8 mouse cellular contexts compared by ENCODE assay signal in genomic region chr1:179803513-179804139, GRCm38 (mm10). TPM values are rescaled to one million over a fixed set of nuclear protein-coding genes. Genes with fewer than 3 reads are reported as not detected.
DNase-seq lines count a peak whose midpoint lies in the region; ATAC-seq and TF ChIP-seq lines count a peak whose summit lies in the region.

Gene Ahctf1 (minus strand): TSS chr1:179803680.

- no peak for TF ChIP-seq CTCF in cortical plate, adult 2 months (IDR thresholded peaks at IDR 0.05; ENCODE audit: extremely low read depth, insufficient read depth, low read length)

- no peaks in the 10 kb centered on the region for H3K9me3 ChIP-seq in megakaryocyte, embryonic 14.5 days

- H3K36me3 ChIP-seq in megakaryocyte, embryonic 14.5 days (replicated peaks; ENCODE audit: low read length) = peaks cover 13% of the 10 kb centered on the region

- DNase-seq in gastrocnemius, adult 8-10 months (ENCODE audit: low spot score in 2 of 2) = peak; percentile 98
- peak; percentile 97 for DNase-seq in hindlimb bud, embryonic 11.5 days (ENCODE audit: extremely low spot score, low read depth, low spot score)
- peak; percentile 94 to 98 for DNase-seq in left cerebral cortex, adult 8-10 months (ENCODE audit: low spot score in 2 of 2)
- peak; percentile 99 for DNase-seq in right cerebral cortex, postnatal 10 days (ENCODE audit: low spot score in 2 of 2)
- DNase-seq in urinary bladder, postnatal 25 days (ENCODE audit: low spot score) = peak; percentile 97

- ATAC-seq in activated CD4-positive, CD25-positive, alpha-beta regulatory T cell, adult 4 months = peak; percentile 87

- no peaks in the 10 kb centered on the region for H3K27me3 ChIP-seq in megakaryocyte, embryonic 14.5 days (replicated peaks)

- peak within 1 kb of the TSS; percentile 52; the same call in 1 of the 2 replicates for H3K27ac ChIP-seq in cortical plate, adult 2 months (ENCODE audit: insufficient read depth, low read length)

- peak; percentile 78 for TF ChIP-seq POLR2A in cortical plate, adult 2 months (IDR thresholded peaks at IDR 0.05; ENCODE audit: extremely low read depth, insufficient read depth, low read length)

- peak within 1 kb of the TSS; percentile 35 for H3K4me3 ChIP-seq in cortical plate, adult 2 months (ENCODE audit: insufficient read depth, low read length)
- peak within 1 kb of the TSS; percentile 95 for H3K4me3 ChIP-seq in megakaryocyte, embryonic 14.5 days (replicated peaks)

- H3K4me1 ChIP-seq in cortical plate, adult 2 months (ENCODE audit: control insufficient read depth, insufficient read depth, low read length) = peaks cover 3% of the 10 kb centered on the region; the same call in 1 of the 2 replicates
- H3K4me1 ChIP-seq in megakaryocyte, embryonic 14.5 days = peaks cover 52% of the 10 kb centered on the region

RNA-seq across cellular contexts. Expression of gene Ahctf1, which starts in this region (rescaled TPM):
- 10 to 100 TPM; 23.7 to 26.3 TPM for polyA plus RNA-seq in activated CD4-positive, CD25-positive, alpha-beta regulatory T cell, adult 4 months (2017; shearing (Covaris generic))
- 26.2 and 27.1 TPM in 2 replicates for polyA plus RNA-seq in cortical plate, adult 2 months (2012; rRNA removed)
- 10 to 100 TPM; 18.5 to 21.2 (median 20.1) TPM for total RNA-seq in gastrocnemius, adult 8-10 months (2022)
- 10 to 100 TPM; 35.4 to 38.4 (median 36.1) TPM for total RNA-seq in left cerebral cortex, adult 8-10 months (2022)
- polyA plus RNA-seq in megakaryocyte, embryonic 14.5 days (2012; ENCODE audit: insufficient read depth, low replicate concordance) = 3.5 and 10.5 TPM in 2 replicates

Comparison
In these comparisons a context has a peak if more than half of its experiments do, and no peak if none do; other contexts are left out.
1. Peak in every context shown above with its lines: DNase-seq, ATAC-seq, H3K4me3 ChIP-seq and H3K27ac ChIP-seq.